Mouse (Mus musculus) urinary bladder, postnatal 14 days (tissue): ENCODE results near the gene Cdh5.
"Not testable (repeated sequence)": the region's sequence is repeated elsewhere in the genome, so short reads cannot be mapped to it uniquely, and the experiment has no call there.

Source experiments
- DNase-seq: peaks from one replicate; pipeline ENCODE4 v3.0.0; 2021; ENCODE audit warnings: low spot score

Gene Cdh5

DNA sequence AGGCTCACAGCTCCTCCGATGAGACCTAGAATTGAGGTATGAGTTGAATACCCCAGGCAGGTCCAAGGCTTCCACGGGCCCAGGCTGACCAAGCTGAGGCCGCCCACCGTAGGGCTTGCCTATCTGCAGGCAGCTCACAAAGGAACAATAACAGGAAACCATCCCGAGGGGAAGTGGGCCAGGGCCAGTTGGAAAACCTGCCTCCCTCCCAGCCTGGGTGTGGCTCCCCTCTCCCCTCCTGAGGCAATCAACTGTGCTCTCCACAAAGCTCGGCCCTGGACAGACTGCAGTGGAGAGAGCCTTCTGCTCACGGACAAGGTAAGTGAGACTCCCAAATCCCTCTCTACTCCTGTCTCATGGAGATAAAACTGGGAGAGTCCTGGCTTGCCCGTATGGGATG is at the start of gene Cdh5:
Gene Cdh5, plus strand, starts transcription at position 211 of the 400 bp plus-strand sequence.
- DNase-seq: peak; percentile 10

DNA sequence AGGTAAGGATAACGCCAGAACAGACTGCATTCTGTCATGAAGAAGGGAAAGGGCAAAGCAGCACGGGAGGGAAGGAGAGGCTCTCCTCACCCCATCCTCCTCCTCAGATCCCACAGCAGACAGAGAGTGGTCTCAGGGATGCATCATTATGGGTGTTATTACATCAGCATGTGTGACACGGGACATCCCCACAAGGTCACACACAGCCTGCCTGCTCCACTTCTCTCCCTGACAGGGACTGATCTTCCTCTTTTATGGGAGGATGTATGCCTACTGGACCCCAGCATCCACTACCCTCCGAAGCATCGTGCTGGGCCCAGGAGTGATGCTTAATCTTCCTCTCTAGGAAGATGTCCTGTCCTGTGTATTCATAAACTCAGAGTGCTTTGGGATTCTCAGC is 41.5 kb upstream of the Cdh5 start:
- DNase-seq: no peak

DNA sequence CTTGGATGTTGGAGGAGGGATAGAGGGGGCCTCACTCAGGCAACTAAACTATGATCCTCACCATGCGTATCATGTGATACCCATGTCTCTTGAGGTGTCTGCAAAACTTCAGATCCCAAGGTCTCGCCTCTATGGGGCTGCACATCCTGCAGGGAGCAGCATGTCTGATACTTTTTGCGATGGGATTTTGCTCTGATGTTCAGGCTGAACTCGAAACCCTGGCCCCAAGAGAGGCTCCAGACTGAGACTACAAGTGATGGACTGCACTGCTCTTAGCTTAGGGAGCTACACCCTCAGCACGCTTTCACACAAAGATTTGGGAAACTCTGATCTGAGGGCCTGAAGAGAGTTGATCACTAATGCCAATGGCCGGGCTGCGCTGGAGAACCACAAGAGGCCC is 41.0 kb upstream of the Cdh5 start:
- no peak for DNase-seq

DNA sequence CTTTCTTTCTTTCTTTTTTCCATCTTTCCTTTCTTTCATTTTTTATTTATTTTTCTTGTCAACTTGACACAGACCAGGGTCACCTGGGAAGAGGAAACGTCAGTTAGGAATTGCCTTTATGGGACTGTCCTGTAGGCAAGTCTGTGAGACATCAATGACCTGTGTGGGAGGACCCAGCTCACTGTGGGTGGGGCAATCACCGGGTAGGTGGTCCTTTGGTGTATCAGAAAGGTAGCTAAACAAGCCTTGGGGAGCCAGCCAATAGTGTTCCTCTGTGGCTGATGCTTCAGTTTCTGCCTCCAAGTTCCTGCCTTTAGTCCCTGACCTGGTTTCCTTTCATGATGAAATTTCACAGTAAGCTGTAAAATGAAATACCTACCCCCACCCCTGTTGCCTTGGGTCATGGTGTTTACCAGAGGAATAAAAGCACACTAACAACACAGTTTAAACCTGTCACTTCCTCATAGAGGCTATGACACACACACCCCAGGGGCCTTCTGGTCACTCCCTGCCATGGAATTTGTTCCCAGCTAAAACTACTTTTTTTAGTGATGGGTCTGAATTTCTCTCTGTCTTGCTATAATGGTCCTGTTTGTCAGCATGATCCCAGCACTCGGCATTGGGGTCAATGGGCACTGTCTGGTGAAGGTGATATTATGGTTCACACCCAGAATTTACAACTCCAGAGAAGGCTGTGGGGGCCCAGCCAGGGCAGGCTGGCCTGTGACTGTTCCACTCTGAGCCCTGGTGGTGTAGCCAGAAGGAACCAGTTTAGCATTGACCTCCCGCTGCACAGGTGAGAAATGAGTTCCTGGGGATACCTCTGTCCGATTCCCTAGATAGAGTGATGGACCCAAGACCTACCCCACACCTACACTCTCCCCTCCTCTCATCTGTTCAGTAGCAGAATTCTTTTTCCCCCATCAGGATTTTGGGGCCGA is 40.1 kb upstream of the Cdh5 start:
- DNase-seq: no peak

DNA sequence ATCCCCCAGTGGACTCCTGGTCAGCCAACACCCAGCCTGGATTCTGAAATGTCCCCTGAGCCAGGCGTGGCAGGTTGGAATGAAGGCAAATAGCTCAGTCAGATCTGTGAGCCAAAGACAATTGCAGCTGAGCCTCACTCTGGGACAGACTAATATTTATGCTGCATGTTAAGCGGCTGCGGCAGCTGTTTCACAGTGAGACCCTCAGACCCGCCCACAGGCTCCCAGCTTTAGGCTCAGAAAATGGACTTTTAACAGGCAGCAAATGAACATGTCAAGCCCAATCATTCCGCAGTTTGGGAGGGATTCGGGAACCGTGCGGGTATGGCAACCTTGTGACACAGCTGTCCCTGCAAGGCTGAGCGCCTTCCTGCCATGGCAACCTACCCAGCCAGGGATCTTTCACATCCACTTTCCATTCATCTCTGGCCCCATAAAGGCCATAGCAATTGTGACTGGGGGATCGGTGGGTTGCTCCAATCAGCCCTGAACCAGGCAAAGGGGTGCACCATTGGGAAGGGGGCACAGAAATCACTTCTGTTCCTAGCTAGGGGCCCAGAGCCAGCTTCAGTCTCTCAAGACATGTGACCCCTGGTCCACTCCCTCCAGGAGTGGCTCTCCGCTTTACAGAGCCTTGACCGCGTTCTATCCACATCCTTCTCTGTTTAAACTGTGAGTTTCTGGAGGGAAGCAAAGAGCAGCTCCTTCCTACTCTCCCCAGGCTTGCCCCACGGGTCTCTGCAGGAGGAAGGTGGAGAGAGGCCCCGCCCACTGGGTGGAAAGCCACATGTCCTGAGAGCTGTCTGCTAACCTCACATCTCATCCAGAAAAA is 39.2 kb upstream of the Cdh5 start:
- DNase-seq: no peak

DNA sequence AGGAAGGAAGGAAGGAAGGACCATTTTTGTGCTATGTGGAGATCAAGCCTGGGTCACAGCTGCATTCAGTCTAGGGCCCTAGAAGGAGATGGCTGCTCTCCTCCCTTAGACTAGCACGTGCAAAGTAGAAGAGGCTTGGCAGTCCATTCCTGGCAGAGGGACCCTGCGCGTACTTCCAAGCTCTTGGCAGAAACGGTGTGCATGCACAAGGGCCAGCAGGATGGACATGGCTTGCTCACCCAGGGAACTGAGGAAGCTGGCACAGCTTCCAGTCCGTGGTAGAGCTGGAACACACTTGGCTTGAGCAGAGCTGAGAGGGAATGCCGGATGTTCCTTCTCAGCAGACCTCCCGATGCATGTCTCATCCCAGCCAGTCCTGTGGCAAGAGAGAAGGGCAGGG is 36.2 kb upstream of the Cdh5 start:
- DNase-seq: no peak

DNA sequence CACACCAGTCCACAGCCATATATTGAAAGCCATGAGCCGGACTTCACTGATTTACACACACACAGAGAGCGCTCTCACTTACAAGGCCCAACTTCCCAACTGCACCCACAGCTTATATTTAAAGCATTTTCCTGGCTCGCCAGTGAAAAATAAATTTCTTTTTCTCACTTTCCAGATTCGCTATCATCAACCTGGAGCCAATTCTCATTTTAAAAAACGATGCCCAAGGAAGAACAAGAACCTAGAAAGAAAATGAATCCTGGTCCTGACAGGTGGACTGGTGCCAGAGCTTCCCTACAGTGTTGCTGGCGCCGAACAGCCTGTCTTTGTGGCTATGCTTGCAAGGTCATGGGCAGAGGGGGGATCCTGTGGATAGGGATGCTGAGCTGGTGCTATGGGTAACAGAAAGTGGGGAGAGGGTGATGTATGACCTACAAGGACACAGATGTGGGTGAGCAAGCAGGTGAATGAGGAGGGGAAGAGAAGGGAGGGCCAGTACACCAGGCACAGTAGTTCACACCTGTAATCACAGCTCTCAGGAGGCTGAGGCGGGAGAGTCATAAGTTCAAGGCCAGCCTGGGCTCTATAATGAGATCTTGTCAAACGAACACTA is 35.4 kb upstream of the Cdh5 start:
- no peak for DNase-seq

DNA sequence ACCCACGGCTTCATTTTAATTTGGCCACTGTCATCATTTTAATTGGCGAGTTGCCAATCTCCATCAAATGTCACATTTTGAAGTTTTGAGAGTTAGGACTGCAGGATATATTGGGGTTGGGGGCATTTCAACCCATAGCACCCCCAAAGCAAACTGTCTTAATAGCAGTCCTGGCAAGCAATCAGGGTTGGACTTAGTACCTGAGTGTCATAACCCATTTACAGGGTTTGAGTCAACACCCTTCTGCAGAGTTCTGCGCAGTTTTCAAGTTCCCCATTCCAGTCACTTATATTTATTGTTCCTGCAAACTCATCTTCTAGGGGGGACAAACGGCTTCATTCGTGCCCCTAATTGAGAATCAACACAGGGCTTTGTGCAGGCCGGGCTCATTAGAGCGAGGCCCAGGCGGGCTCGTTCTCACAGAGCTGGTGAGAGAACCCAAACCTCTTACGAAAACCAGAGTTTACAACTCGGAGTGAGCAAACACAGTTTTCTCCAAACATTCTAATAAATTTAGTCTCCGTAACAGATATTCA is 34.0 kb upstream of the Cdh5 start:
- no peak for DNase-seq

DNA sequence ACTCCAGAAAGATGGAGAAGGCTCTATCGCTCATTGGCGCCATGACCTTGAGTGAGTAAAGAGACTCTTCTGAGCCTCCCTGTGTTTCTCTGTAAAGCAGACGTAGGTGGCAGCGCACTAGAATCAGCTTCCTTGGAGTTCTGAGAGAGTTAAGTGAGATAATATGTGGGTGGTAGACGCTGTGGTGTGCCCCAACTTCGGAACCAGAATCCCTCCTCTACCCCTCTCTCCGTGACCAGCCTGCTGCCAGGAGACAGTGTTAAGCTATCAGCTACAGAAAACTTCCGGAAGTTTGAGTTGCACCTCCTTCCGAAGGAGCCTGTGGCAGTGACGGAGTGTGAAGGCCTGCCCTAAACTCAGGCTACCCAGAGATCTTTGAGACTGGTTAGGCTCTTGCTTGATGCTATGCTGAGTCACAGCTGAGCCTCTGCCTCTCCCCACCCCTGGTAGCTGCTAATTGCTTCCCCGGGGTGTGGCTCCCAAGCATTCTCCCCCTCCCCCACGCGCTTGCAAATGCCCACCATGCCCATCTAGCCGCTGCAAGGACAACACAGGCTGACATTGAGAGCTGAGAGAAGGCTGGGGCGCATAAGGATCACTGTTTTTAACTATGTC is 32.9 kb upstream of the Cdh5 start:
- no peak for DNase-seq

DNA sequence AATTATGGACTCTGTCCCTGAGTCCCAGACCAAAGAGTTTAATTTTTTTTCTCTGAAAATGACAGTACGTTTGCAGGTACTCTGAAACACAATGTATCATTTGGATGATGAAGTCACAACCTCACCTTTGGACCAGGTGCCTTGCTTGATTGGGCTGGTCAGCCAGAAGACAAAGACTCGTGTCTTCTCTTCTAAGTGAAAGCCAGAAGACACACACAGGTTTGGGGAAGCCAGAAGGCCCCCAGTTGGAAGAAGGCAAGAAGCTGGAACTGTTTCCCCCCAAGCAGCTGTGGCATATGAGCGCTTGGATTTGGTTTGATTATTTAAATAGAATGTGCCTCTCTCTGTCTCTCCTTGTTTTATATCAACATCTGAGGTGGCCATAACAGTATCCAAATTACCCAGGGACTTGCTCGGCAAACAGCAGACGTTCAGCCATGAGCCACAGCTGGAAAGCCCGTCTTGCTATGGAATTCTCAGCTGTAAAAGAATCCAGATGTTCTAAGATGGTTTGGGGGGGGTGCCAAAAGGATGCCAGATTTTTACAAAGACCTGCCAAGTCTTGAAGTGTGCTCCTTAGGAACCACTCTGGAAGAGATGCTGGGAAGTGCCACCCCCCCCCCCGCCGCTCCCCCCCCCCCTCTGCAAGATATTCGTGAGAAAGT is 31.1 kb upstream of the Cdh5 start:
- not testable (repeated sequence) for DNase-seq

DNA sequence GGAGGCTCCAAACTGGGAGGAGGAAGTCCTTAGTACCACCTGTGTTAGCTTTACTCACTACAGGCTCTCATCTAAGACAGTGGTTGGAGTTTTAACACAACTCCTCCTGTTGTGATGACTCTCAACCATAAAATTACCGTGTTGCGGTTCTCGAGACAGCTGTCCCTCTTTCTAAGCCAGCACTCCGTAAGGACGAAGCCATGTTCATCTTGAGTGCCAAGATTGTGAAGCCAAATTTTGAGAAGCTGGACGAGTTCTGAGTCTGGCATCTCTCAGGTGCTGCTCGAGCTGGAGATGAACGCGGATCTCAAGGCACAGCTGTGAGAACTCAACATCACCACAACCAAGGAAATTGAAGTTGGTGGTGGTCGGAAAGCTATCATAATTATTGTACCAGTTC is 30.5 kb upstream of the Cdh5 start:
- no peak for DNase-seq

DNA sequence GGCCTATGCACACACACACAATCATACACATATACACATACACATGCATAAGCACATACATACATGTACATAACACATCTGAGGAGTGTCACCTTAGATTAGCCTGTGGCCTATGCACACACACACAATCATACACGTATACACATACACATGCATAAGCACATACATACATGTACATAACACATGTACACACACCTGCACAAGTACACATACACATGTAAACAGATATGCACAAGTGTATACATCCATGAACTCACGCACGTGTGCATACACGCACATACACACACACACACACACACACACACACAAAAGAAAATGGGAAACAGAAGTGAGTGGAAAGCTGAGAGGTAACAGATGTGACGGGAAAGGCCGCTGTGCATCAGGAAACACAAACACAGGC is 26.3 kb upstream of the Cdh5 start:
- no peak for DNase-seq

DNA sequence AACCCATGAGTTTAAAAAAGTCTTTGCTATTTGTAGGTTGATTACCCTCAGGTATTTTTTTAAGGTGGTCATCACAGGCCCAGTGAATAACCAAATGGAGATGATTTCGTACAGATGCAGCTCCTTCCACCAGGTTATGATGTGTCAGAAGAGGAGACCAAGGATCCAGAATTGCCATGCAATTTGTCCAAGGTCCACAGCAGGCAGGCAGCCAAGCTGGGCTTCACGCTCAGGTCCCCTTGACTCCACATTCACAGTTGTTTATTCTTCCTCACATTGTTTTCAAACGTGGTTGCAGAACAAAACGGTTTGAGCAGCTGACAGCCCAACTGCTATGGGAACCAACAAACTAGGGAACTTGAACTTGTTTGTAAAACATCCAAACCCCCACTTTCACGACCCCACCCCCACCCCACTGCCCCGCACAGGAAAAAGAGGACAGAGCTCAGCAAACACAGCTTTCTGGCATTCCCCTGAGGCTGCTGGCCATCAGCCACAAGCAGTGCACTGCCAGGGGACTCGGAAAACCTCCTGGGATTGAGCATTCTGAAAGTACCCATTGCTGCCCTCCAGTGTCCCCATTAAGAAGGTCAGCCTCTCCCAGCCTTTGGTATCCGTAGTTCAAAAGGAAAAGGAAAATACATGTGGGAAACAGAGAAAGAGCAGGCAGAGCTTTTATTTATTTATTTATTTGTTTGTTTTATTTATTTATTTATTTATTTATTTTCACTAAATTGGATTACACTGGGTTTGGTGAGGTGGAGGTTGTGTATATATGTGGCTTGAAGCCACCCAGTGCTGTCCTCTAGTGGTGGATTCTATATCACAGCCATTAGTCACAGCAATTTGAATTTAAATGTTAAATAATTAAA is 24.6 kb upstream of the Cdh5 start:
- no peak for DNase-seq

DNA sequence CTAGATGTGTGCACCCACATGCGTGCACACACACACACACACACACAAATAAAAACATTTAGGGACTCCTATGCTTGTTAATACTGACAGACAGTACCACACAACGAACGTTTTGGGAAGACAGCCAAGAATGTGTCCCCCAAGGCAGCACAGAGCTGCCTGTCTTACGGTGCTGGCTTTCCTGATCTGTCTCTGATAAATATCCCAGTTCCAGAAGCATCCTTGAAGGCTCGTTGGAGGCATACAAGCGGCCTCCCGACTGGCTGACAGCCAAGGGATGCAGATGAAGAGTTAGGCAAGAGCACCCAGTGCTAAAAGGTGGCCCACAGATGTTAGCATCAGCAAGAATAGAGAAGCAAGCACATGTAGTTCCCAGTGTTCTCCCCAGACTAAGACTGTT is 23.3 kb upstream of the Cdh5 start:
- DNase-seq: no peak

DNA sequence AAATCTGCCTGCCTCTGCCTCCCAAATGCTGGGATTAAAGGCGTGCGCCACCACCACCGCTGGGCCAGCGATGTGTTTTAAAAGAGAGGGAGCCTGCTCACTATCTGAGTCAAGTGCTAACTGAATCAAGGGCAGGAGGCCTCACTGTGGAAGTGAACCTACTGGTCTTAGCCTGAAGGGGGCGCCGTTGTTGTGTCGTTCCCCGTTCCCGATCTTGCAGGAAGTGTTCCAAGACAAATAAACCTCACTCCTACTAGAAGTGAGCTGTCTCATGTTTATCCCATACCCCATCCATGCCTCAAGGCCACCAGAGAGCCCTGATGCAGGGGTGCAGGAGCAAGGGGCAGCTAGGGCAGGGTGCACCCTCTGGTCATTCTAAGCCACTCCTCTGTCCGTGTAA is 16.1 kb upstream of the Cdh5 start:
- DNase-seq: no peak

DNA sequence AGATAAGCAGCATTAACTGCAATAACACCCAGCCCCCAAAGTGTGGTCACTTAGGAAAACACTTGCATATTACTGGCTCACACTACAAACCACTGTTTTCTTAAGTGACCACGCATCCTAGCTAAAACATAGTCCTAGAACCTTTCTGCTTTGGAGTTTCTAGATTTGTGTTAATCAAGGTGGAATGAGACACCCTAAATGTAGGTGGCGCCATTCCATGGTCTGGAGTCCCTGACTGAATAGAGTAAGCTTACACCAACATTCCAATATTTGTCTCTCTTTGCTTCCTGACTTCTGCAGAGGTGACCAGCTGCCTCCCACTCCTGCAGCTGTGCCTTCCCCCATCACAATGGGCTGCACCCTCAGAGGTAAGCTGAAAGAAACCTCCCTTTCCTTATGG is 14.8 kb upstream of the Cdh5 start:
- no peak for DNase-seq

DNA sequence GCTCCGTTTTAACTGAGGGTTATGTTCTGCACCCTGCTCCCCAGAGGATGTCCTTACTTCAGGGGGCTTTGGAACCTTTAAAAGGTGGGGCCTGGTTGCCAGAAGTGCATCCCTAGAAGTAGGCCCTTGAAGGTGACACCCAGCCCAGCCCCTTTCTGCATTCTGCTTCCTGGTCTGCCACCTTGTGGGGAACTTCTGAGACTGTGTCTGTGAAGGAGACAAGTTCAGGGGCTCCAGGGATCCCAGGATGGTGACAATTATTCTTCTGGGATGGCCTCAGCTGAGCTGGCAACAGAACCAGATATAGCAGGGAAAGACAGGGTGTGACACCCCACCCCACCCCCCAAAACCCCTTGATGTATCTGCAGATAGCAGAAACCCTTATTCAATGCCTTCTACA is 14.3 kb upstream of the Cdh5 start:
- DNase-seq: no peak

DNA sequence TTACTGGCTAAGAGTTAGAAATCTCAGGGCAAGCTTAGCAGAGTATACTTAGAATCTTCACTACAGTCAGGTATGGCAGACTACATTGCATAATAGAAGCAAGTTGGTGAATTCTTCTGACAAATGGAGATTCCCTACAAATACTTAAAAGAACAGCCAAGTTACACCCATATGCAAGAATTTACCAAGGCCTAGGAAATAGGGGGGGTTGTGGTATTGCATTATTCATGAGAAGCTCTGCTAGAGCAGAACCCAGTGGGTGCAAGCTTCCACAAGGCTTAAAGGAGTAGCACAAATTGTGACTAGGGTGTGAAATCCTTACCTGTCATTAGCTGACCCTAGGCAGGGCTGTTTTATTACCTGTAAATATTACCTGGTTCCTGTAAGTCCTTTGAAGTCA is 13.5 kb upstream of the Cdh5 start:
- DNase-seq: not testable (repeated sequence)

DNA sequence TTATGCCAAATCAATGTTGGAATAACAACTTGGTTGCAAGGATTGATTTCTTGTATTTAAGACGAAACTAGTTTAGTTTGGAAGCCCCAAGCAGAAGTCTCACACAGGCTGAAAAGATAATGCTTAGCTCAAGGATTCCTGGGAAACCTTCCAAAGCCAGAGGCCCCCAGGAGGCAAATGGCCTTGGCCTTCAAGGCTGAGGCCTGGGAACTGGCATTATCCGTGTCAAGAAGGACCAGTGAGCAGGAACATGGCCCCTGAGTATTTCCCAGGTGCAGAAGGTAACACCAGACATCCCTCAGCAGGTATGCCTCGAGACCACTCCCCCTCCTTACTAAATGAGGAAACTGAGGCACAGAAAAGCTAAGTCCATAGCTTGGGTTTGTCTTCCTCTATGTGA is 12.5 kb upstream of the Cdh5 start:
- DNase-seq: no peak
